Mouse (Mus musculus): ENCODE data around the gene Myo19. TPM values are rescaled to one million over a fixed set of nuclear protein-coding genes. Genes with fewer than 3 reads are reported as not detected.

Myo19 gene
- polyA plus RNA-seq, 1 experiment from 2014 or later, result 7.2 TPM

DNA sequence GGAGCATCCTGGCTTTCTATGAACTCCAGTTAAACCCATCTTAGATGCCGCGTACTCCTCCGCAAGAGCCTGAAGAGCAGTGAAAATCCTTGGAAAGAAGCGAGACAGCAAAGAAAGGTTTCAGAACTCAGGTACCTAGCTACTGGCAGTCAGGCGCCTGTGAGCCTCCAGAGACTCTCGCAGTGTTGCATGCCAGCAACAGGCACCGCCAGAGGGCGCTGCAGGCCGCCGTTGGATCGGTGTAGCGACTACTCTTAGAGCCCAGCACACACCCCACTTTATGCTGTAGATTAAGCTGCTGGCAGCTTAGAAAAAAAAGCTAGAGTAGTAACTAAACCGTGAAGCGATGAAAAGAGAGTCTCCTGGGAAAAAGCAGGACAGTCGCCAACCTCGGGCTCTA is 38.5 kb downstream of the Myo19 start:
- Histone ChIP-seq H3K4me1 (ENCODE audit: control insufficient read depth, insufficient read depth, low read length) (no peaks in the 10 kb centered on the region), H3K9ac (ENCODE audit: low read depth, low read length) (no peak overlapping the region), H3K36me3 (ENCODE audit: control insufficient read depth, insufficient read depth, low read length) (peaks cover 3% of the 10 kb centered on the region; the same call in 1 of the 2 replicates), H3K9me3 (replicated peaks; ENCODE audit: control insufficient read depth, low read length) (no peaks in the 10 kb centered on the region), H3K4me2 (peak overlapping the region; percentile 21), H3K27me3 (ENCODE audit: control insufficient read depth, insufficient read depth, low read length) (no peaks in the 10 kb centered on the region), H3K27ac (ENCODE audit: low read depth, low read length) (no peak overlapping the region), H3K4me3 (ENCODE audit: low read depth, low read length) (no peak overlapping the region)
- 4% methylated on average over 16 of the region's 16 CpGs for WGBS (ENCODE audit: insufficient replicate concordance)
- ATAC-seq (replicated peaks; ENCODE audit: insufficient number of reproducible peaks, low FRiP score, low TSS enrichment), result no peak

GRCm38 (mm10) chr11:84919276-84919675 is 39.3 kb downstream of the Myo19 start:
- Histone ChIP-seq H3K27ac (ENCODE audit: low read depth, low read length) (no peak overlapping the region), H3K36me3 (ENCODE audit: control insufficient read depth, insufficient read depth, low read length) (no peaks in the 10 kb centered on the region), H3K9me3 (replicated peaks; ENCODE audit: control insufficient read depth, low read length) (no peaks in the 10 kb centered on the region), H3K4me3 (ENCODE audit: low read depth, low read length) (no peak overlapping the region), H3K9ac (ENCODE audit: low read depth, low read length) (no peak overlapping the region), H3K4me1 (ENCODE audit: control insufficient read depth, insufficient read depth, low read length) (no peaks in the 10 kb centered on the region), H3K4me2 (no peak overlapping the region), H3K27me3 (ENCODE audit: control insufficient read depth, insufficient read depth, low read length) (no peaks in the 10 kb centered on the region)
- 34% methylated on average over 3 of the region's 3 CpGs for WGBS (ENCODE audit: insufficient replicate concordance)
- no peak for ATAC-seq (replicated peaks; ENCODE audit: insufficient number of reproducible peaks, low FRiP score, low TSS enrichment)

DNA sequence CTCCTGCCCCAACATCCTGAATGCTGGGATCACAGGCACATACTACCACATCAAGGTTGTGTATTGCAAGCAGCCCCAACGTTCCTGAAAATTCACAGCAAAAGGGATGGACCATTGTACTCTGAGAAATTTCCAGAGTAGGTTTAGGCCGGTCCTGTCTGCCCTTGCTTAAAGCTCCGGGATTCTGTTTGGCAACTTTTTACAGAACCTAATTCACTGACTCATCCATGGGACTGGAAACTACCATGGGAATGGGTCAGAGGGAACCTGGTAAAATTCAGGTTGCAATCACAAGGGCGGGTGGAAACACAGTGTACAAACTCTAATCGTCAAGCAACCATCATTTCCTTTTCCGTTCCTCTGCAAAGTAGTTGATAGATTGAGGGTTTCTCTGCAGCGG is 40.0 kb downstream of the Myo19 start:
- H3K27ac ChIP-seq (ENCODE audit: low read depth, low read length), result no peak overlapping the region
- no peaks in the 10 kb centered on the region for H3K4me1 ChIP-seq (ENCODE audit: control insufficient read depth, insufficient read depth, low read length)
- no peak overlapping the region for H3K4me2 ChIP-seq
- no peaks in the 10 kb centered on the region for H3K9me3 ChIP-seq (replicated peaks; ENCODE audit: control insufficient read depth, low read length)
- 50% methylated on average over 7 of the region's 7 CpGs for WGBS (ENCODE audit: insufficient replicate concordance)
- no peaks in the 10 kb centered on the region for H3K27me3 ChIP-seq (ENCODE audit: control insufficient read depth, insufficient read depth, low read length)
- no peak for ATAC-seq (replicated peaks; ENCODE audit: insufficient number of reproducible peaks, low FRiP score, low TSS enrichment)
- no peak overlapping the region for H3K9ac ChIP-seq (ENCODE audit: low read depth, low read length)
- H3K4me3 ChIP-seq (ENCODE audit: low read depth, low read length), result no peak overlapping the region
- H3K36me3 ChIP-seq (ENCODE audit: control insufficient read depth, insufficient read depth, low read length), result no peaks in the 10 kb centered on the region

DNA sequence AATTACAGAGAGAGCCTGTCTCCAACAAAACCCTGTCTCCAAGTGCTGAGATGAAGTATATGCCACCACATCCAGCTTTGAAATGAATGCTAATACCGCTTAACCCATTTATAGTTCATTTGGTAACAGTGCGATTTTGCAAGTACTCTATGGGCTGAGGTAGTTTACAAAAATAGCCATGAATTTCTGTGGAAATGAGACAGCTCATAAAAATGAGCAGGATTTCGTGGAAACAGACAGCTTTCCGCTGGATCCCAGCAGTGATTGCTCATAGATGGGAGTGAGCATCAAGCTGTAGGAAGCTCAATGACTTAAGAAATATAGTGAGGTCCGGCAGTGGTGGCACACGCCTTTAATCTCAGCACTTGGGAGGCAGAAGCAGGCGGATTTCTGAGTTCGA is 41.0 kb downstream of the Myo19 start:
- Histone ChIP-seq H3K4me2 (no peak overlapping the region), H3K4me3 (ENCODE audit: low read depth, low read length) (no peak overlapping the region), H3K9ac (ENCODE audit: low read depth, low read length) (no peak overlapping the region), H3K9me3 (replicated peaks; ENCODE audit: control insufficient read depth, low read length) (no peaks in the 10 kb centered on the region), H3K27me3 (ENCODE audit: control insufficient read depth, insufficient read depth, low read length) (no peaks in the 10 kb centered on the region), H3K4me1 (ENCODE audit: control insufficient read depth, insufficient read depth, low read length) (no peaks in the 10 kb centered on the region), H3K27ac (ENCODE audit: low read depth, low read length) (no peak overlapping the region), H3K36me3 (ENCODE audit: control insufficient read depth, insufficient read depth, low read length) (no peaks in the 10 kb centered on the region)
- no peak for ATAC-seq (replicated peaks; ENCODE audit: insufficient number of reproducible peaks, low FRiP score, low TSS enrichment)
- 79% methylated on average over 8 of the region's 8 CpGs for WGBS (ENCODE audit: insufficient replicate concordance)

GRCm38 (mm10) chr11:84932261-84932660 is 52.3 kb downstream of the Myo19 start:
- ATAC-seq (replicated peaks; ENCODE audit: insufficient number of reproducible peaks, low FRiP score, low TSS enrichment), result no peak
- 13% methylated on average over 6 of the region's 6 CpGs for WGBS (ENCODE audit: insufficient replicate concordance)
- no peaks in the 10 kb centered on the region for H3K36me3 ChIP-seq (ENCODE audit: control insufficient read depth, insufficient read depth, low read length)
- H3K9ac ChIP-seq (ENCODE audit: low read depth, low read length), result no peak overlapping the region
- no peaks in the 10 kb centered on the region for H3K9me3 ChIP-seq (replicated peaks; ENCODE audit: control insufficient read depth, low read length)
- no peak overlapping the region for H3K4me2 ChIP-seq
- H3K27ac ChIP-seq (ENCODE audit: low read depth, low read length), result no peak overlapping the region
- H3K4me1 ChIP-seq (ENCODE audit: control insufficient read depth, insufficient read depth, low read length), result no peaks in the 10 kb centered on the region
- no peak overlapping the region for H3K4me3 ChIP-seq (ENCODE audit: low read depth, low read length)
- no peaks in the 10 kb centered on the region for H3K27me3 ChIP-seq (ENCODE audit: control insufficient read depth, insufficient read depth, low read length)

DNA sequence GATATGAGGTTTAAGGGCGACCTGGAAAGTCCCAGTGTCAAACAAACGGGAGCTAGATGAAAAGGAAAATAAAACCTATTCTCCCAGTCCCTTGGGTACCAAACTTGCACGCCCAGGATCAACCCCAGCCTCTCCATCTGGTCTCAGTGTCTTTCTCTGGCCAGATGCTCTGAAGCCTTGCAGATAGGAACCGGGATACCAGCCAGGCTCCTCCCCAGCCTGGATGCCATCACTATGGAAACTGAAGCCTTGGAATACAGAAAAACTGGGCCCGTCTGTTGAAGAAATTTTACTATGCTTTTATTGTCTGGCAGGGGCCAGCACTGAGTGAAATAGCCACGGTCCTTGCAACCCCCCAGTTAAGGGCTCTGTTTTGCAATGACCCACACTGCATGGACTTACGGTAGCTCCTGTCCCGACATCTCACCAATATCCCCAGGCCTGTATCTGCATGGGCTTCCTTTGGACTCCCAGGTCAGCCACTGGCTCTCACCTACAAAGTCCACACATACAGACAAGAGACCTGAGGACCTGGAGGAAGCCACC is 59.6 kb downstream of the Myo19 start:
- no peak overlapping the region for H3K4me2 ChIP-seq
- WGBS (ENCODE audit: insufficient replicate concordance), result 64% methylated on average over 8 of the region's 8 CpGs
- no peak overlapping the region for H3K9ac ChIP-seq (ENCODE audit: low read depth, low read length)
- no peaks in the 10 kb centered on the region for H3K9me3 ChIP-seq (replicated peaks; ENCODE audit: control insufficient read depth, low read length)
- H3K27ac ChIP-seq (ENCODE audit: low read depth, low read length), result no peak overlapping the region
- H3K36me3 ChIP-seq (ENCODE audit: control insufficient read depth, insufficient read depth, low read length), result no peaks in the 10 kb centered on the region
- ATAC-seq (replicated peaks; ENCODE audit: insufficient number of reproducible peaks, low FRiP score, low TSS enrichment), result no peak
- H3K4me3 ChIP-seq (ENCODE audit: low read depth, low read length), result no peak overlapping the region
- peaks cover 6% of the 10 kb centered on the region for H3K27me3 ChIP-seq (ENCODE audit: control insufficient read depth, insufficient read depth, low read length)
- no peaks in the 10 kb centered on the region for H3K4me1 ChIP-seq (ENCODE audit: control insufficient read depth, insufficient read depth, low read length)

GRCm38 (mm10) chr11:84940140-84940539 is 60.2 kb downstream of the Myo19 start:
- Histone ChIP-seq H3K4me1 (ENCODE audit: control insufficient read depth, insufficient read depth, low read length) (no peaks in the 10 kb centered on the region), H3K36me3 (ENCODE audit: control insufficient read depth, insufficient read depth, low read length) (no peaks in the 10 kb centered on the region), H3K27ac (ENCODE audit: low read depth, low read length) (no peak overlapping the region), H3K4me2 (no peak overlapping the region), H3K27me3 (ENCODE audit: control insufficient read depth, insufficient read depth, low read length) (peaks cover 6% of the 10 kb centered on the region), H3K9me3 (replicated peaks; ENCODE audit: control insufficient read depth, low read length) (no peaks in the 10 kb centered on the region), H3K9ac (ENCODE audit: low read depth, low read length) (no peak overlapping the region), H3K4me3 (ENCODE audit: low read depth, low read length) (no peak overlapping the region)
- WGBS (ENCODE audit: insufficient replicate concordance), result 73% methylated on average over 10 of the region's 10 CpGs
- ATAC-seq (replicated peaks; ENCODE audit: insufficient number of reproducible peaks, low FRiP score, low TSS enrichment), result no peak

DNA sequence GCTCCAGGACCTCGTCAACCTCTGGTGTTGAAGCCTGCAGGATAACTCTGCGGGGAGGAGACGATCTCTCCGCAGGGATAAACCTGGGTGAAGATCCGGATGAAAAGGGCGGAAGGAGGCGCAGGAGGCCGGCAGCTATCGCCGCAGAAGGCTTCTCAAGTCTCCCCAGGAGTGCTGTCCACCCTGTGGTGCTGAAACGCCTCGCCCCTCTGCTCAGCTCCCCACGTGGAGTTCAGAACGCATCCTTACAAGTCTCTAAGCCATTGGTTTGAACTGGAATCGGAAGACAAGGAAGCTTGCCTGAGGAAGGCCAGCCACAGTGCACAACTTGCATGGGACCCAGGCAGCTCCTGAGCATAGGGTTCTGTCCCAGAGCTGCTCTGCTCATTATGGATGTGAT is 64.0 kb downstream of the Myo19 start:
- Histone ChIP-seq H3K9ac (ENCODE audit: low read depth, low read length) (no peak overlapping the region), H3K4me2 (peak overlapping the region; percentile 27; the same call in 1 of the 2 replicates), H3K4me3 (ENCODE audit: low read depth, low read length) (no peak overlapping the region), H3K36me3 (ENCODE audit: control insufficient read depth, insufficient read depth, low read length) (no peaks in the 10 kb centered on the region), H3K9me3 (replicated peaks; ENCODE audit: control insufficient read depth, low read length) (no peaks in the 10 kb centered on the region), H3K27me3 (ENCODE audit: control insufficient read depth, insufficient read depth, low read length) (peaks cover 10% of the 10 kb centered on the region), H3K27ac (ENCODE audit: low read depth, low read length) (no peak overlapping the region), H3K4me1 (ENCODE audit: control insufficient read depth, insufficient read depth, low read length) (no peaks in the 10 kb centered on the region)
- ATAC-seq (replicated peaks; ENCODE audit: insufficient number of reproducible peaks, low FRiP score, low TSS enrichment), result no peak
- under 1% methylated on average over 15 of the region's 15 CpGs for WGBS (ENCODE audit: insufficient replicate concordance)

DNA sequence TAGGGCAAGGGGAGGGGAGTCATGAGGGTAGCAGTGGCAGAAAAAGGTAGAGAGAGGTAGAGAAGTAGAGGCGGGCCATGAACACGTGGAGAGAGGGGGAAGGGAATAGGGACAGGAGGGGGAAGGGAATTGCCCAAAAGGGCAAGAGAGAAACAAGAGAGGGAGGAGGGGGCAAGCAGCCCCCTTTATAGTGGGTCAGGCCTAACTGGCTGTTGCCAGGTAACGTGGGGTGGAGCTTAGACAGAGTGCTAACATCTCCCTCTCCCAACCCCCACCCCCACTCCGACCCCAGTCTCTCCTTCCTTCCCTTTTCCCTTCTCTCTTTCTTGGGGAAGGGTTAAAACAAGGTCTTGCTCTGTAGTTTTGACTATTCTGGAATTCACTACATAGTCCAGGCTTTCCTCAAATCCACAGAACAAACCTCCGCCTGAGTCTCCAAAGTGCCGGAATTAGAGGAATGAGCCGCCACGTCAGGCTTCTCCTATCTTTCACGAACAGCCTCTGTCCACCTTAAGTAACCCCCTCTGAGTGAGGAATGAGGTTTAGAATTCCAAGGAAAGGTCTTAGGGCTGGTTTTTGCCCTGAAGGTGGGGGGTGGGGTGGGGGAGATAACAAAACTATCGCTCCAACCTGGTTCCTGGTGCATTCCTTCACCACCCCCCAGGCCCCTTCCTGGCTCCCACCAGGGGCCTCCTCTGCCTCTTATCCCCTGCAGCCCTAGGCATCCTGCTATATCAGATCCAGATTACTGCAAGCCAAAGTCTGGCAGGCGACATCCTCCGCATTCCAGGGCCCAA is 64.9 kb downstream of the Myo19 start:
- WGBS (ENCODE audit: insufficient replicate concordance), result 2% methylated on average over 12 of the region's 12 CpGs

More for the DNA sequence above, 64.9 kb downstream of the Myo19 start:
- peaks cover 10% of the 10 kb centered on the region for H3K27me3 ChIP-seq (ENCODE audit: control insufficient read depth, insufficient read depth, low read length)
- no peak overlapping the region for H3K4me3 ChIP-seq (ENCODE audit: low read depth, low read length)
- H3K36me3 ChIP-seq (ENCODE audit: control insufficient read depth, insufficient read depth, low read length), result no peaks in the 10 kb centered on the region
- no peaks in the 10 kb centered on the region for H3K4me1 ChIP-seq (ENCODE audit: control insufficient read depth, insufficient read depth, low read length)
- no peak overlapping the region for H3K4me2 ChIP-seq
- no peak for ATAC-seq (replicated peaks; ENCODE audit: insufficient number of reproducible peaks, low FRiP score, low TSS enrichment)
- H3K27ac ChIP-seq (ENCODE audit: low read depth, low read length), result no peak overlapping the region
- H3K9ac ChIP-seq (ENCODE audit: low read depth, low read length), result no peak overlapping the region
- H3K9me3 ChIP-seq (replicated peaks; ENCODE audit: control insufficient read depth, low read length), result no peaks in the 10 kb centered on the region
